Mouse (Mus musculus) CH12F3 (cell line): ENCODE results near the gene Gtf2a2.
"Not testable (repeated sequence)": the region's sequence is repeated elsewhere in the genome, so short reads cannot be mapped to it uniquely, and the experiment has no call there.

Source experiments
- in situ Hi-C: fragments of 300-500 bp; cut with MboI; formaldehyde crosslinking; loops from 2 replicates; pipeline ENCODE4 v1.14.3; 2020; ENCODE audit warnings: low sequenced_read_pairs

The Gtf2a2 gene

DNA sequence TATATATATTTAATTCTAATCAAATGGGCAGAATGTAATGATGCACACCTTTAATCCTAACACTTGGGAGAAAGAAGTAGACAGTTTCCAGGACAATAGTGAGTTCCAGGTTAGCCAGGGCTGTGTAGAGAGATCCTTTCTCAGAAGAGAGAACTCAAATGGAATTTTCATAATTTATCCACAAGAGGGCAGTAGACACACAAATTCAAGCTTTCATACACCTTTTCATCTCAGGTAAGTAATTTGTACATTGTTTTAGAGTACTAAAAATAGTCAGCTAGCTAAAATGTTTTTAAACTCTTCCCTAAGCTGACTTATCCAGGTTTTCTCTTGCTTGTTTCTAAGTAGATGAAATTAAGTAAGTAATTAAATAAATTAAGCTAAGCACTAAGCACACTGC is 6.5 kb downstream of the Gtf2a2 start:
- in situ Hi-C loops: no loop called here

DNA sequence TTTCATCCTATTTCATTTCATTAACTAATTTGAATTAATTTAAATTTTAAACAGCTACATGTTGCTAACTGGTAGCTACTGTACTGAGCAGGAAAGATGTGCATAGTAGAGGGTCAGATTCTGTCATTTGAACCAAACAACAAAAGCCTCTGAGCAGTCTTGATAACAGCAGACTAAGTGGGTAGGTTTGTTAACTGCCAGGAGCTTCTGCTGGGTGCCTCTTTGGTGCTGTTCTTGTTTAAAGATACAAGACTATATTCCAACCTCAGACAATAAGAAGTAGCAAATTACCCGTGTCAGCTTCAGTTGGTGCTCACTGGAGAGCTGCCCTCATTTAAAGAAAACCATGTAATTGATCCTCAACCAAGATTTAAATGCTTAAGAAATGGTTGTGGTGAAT is 9.3 kb downstream of the Gtf2a2 start:
- in situ Hi-C loops: no loop called here

DNA sequence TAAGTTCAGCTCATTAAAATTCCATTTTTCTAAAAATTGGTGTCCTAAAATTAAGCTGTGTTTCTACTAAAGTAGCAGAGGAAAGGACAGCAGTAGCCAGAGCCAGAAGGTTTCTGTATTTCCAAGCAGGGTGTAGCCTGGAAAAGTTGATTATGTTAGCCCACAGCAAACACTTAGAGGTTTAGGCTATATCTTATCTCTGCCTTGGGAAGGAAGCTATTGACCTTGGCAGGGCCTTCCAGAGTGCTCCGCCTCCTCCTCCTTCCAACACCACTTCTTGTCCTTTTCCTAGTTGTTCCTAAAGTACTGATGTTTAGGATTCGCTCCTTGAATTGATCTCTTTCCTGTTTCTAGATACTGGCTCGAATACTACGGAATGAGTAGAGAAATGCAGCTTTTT is 9.7 kb downstream of the Gtf2a2 start:
- in situ Hi-C loops: no loop called here

DNA sequence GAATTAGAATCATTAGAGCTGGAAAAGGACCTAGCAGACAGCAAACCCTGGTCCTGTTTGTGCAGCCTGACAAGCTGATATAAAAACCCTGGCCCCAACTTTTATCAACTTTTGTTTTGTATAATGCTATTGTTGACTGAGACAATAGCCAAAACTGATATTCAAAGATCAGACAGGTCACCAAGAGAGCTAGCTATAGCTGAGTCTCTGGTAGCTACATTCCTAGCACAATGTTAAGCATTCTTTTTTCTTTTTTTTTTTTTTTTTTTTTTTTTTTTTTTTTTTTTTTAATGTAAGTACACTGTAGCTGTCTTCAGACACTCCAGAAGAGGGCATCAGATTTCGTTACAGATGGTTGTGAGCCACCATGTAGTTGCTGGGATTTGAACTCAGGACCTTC is 11.3 kb downstream of the Gtf2a2 start:
- in situ Hi-C loops: not testable (repeated sequence)

DNA sequence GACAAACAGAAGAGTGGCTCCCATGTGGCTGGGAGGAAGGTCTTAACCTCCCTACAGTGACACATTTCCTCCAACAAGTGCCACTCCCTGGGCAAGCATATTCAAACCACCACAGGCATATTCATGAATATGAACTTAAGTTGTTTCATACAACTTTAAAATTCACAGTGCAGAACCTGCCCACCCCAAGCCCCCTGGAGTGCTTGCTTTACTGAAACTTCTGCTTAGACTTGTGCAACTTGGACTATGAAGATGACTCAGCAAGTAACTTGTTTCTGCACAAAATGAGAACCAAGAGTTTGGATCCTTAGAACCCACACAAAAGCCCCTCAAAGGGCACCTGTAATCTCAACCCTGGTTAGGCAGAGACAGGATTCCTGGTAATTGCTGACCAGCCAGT is 12.3 kb downstream of the Gtf2a2 start:
- in situ Hi-C loops: no loop called here

DNA sequence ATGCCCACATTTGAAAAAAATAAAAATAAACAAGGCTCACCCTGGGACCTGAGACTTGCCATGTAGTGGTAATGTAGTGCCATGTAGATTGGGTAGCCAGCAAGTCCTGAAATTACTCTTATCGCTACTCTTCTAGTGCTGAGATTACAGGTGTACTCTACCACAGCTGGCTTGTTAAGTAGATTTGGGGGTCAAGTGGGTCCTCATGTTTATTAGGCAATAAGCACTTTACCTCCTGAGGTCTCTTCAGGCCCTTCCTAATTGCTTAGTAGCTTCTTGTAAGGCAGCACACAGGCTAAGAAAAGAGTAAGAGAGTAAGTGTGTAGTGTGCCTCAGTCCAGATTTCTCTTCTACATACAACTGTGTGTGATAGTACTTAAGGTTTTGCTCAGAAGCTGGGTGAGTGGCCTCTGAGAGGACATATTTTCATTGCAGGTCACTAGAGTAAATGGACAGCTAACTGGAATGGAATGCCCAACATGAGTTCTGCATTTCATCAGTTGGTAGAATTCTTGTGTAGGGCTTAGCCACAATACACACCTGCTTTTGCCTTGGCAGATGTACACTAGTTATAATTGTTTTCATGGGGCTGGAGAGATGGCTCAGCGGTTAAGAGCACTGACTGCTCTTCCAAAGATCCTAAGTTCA is 13.1 kb downstream of the Gtf2a2 start:
- in situ Hi-C loops: no loop called here

DNA sequence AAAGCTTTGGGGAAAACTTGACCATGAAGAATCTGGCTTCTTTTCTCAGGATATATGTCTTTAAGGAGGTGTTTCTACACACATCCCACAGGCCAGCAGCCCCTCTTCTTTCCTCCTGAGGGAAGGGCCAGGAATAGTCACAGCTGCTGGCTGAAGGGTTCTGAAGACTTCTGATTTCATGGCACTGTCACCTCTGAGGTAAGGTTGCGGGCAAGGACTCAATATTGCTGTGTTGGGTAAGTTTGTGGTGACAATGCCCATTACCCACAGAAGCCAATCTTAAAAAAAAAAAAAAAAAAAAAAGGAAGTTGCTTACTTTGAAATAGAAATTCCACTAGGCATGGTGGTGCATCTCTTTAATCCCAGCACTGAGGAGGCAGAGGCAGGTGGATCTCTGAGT is 19.8 kb downstream of the Gtf2a2 start:
- in situ Hi-C loops: no loop called here

DNA sequence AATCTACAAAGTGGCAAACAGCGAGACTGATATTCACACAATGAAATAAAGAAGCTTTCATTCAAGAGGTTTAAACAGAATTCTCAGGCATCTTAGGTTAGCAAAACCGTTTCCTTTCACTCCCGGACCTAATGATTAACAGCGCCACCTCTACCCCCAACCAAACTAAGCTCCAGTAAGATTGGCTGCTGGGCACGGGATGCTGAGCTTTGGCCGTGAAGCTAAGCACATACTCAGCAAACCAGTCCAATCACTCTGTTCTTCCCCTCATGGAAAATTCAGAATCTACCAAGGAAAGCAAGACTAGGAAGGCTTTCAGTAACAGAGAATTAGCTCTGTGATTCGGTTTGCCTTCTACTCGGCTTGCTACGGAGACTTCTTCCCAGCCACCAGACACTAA is 20.7 kb downstream of the Gtf2a2 start:
- in situ Hi-C loops: no loop called here

DNA sequence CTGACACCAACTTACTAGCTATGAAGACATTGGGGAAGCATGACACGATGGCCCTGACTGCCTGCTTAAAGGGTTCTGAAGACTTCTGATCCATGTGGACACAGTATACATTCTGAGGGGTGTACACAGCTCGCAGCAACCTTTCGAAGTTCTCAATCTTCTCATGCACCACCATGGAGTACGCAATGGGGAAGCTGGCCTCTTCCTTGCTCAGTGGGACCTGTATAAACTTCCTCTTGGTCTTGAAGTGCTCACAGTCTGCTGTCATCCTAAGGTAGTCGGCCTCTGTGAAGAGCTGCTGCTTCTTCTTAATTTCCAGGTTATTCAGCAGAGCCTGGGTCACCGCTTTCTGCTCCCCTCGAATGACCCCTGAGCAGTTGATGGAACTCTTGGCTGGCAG is 22.4 kb downstream of the Gtf2a2 start:
- in situ Hi-C loops: no loop called here

DNA sequence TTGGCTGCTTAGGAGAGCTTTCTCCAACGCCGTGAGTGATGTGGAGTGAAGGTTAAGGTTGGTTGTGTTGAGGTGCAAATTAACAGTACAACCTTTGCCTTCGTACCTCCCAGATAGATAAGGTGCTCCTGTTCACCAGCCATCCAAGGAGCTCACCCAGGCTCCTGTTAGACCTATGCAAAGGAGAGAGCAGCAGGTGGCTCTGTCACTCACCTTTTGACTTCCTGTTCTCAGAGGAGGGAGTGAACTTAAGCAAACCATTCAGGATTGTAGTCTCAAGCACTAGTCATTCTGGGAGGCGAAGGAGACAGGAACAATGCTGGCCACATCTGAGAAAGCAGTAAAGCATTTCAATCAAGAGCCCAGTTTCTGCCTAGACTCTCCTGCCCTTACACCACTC is 24.3 kb downstream of the Gtf2a2 start:
- in situ Hi-C loops: no loop called here

DNA sequence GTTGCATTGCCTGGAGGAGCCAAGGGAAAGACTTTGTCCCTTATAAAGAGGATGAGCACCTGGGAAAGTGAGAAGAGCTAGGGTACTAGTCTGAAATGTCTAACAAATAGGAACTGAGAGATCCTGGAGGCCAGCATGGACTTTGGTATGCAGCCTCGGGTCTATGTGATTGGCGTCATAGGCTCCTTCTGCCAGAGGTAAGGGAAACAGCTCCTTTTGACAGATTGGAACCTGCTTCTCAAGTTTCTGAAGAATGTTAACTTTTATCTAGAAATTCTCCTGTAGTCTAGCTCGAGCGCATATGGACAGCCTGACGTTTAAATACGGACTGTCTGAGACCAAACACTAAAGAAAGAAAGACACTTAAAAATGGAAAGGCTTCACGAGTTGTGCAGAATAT is 25.6 kb downstream of the Gtf2a2 start, which contains the start of gene Gcnt3:
Gene Gcnt3, minus strand, starts transcription at position 101 of the 400 bp plus-strand sequence.
- in situ Hi-C loops: no loop called here

DNA sequence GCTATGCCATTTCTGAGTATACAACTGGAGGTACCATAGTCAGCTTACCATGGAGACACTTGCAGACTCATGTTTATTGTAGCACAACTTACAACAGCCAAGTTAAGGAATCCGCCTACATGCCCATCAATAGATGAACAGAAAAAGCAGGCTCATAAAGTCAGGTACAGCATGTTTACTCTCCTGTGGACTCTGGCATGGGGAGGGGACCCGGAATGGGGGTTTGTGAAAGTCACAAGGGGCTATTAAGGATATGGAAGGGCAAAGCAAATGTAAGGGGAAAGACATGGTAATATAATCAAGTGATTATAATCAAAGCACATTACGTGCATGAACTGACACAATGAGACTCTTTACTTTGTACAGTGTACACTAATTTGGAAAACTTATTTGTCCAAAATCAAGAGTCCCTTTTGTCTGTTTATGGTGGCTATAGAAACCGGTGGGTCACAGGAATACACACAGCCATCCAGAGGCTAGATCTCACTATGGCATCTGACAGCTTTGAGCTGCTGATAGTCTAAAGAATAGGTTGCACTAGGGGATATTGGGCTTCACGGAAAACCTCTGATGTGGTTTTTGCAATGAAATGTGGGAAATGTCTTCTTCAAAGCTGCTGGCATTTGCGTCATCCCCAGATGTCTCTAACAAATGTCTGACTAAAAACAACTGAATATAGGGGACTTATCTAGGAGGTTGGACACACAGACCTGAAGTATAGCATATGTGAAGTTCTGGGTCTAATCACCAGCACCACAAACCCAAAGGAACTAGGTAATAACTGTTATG is 27.4 kb downstream of the Gtf2a2 start:
- in situ Hi-C loops: no loop called here

DNA sequence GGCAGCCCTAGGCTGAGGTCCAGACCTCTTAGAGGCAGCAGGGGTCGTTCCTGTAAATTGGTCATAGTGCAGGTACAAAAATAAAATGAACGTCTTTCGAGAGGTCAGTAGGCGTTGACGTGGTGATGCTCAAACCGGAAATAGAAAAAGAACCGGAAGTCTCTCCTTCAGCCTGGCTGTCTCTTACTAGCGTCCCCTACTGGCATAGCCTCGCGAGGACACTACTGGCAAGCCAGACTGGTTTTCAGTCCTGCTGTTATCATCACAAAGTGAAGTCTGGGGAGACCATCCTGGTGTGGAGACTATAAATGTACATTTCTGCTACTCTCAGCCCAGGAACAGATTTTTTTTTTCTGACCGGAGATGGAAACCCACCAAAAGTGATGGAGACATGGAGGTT is 28.2 kb downstream of the Gtf2a2 start:
- in situ Hi-C loops: no loop called here

DNA sequence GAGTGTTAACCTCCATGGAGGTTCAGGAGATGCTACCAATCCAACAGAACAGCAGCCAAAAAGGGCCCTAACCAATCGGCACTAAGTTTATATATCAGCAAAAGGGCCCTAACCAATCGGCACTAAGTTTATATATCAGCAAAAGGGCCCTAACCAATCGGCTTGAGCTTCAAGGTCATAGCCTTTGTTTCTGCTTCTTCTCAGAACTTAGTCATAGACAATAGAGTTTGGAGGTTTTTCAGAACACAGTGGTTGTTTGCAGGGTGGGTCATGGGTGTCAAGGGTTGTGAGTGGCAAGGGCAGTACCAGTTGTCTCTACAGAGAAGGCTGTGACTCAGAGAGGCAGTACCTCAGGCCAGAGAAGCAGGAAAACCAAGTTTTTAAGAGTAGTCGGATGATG is 29.8 kb downstream of the Gtf2a2 start:
- in situ Hi-C loops: no loop called here

DNA sequence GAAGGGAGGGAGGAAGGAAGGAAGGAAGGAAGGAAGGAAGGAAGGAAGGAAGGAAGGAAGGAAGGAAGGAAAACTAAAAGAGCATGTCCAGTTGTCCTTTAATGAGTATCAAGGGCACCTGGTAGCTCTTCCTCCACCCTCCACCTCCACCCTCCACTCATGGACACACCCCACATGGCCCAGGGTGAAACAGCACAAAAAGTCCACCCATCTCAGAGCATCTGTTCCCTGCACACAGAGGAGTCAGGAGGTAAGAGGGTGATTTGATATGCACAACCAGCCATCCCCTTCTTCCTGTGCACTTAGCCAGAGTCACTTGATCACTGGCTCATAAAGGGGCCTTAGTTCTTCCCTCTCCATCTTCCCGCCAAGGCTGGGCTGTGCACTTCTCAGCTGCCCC is 30.6 kb downstream of the Gtf2a2 start:
- in situ Hi-C loops: no loop called here

DNA sequence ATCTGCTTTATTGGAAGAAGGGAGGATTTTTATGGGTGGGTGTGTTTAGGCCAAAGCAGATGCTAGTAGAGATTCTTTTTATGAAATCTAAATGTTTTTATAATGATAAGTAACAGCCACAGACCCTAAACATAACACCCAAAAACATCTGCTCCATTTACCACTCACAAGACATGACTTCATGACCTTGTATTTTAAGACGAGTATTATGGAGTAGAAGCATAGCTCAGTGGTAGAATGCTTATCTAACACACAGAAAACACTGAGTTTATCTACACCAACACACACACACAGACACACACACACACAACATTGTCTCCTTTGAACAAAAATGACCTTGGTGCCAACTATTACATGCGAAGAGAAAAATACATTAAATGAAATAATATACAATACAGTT is 32.5 kb downstream of the Gtf2a2 start:
- in situ Hi-C loops: no loop called here

DNA sequence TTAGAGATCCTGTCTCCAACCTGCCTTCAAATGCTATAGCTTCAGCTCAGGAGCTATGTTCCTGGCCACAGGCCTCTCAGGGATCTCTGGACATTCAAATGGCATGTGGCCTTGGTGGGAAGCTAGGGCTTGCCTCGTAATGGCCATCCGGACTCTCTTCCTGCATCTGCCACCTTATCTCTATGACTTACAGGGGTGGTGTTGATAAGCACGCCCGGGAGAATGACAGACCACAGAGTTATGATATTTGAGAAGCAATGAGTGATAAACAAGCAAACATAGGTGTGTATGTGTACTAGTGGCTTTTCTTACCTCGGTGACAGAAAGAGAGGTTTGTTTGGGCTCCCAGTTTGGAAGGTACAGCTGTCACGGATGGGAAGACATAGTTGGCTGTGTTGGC is 33.9 kb downstream of the Gtf2a2 start:
- in situ Hi-C loops: no loop called here

DNA sequence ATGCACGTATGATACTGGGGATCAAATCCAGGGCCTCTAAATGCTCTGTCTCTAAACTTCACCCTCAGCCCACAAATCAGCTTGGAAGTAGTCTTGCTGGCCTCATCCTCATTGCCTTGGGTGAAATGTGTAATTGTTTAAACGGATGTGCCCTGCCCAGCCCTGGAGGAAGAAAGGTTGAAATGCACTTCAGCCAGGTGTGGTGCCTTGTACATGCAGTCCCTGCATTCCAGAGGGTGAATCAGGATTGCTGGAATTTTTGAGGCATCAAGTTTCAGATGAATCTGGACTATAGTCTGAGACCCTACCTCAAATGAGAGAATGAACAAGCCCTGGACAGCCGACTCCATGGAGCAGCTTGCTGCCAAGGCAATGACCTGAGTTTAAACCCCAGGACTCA is 35.5 kb downstream of the Gtf2a2 start:
- in situ Hi-C loops: no loop called here

DNA sequence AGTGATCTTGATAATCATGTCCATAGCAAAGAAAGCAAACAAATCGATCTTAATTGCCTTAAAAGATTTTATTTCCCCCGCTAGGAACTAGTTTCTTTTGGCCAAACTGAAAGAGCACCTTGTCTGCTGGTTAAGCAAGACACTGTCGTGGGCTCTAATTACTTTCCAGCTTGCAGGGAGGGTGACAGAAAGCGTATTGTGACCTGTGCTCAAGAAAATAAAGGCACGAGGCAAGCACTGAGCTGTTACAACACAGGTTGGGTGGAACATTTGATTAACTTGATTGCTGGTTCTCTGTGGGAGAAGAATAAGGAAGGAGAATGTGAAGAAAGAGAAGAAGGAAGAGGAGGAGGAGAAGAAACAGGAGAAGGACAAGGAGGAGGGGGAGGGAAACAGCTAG is 35.9 kb downstream of the Gtf2a2 start:
- in situ Hi-C loops: no loop called here

DNA sequence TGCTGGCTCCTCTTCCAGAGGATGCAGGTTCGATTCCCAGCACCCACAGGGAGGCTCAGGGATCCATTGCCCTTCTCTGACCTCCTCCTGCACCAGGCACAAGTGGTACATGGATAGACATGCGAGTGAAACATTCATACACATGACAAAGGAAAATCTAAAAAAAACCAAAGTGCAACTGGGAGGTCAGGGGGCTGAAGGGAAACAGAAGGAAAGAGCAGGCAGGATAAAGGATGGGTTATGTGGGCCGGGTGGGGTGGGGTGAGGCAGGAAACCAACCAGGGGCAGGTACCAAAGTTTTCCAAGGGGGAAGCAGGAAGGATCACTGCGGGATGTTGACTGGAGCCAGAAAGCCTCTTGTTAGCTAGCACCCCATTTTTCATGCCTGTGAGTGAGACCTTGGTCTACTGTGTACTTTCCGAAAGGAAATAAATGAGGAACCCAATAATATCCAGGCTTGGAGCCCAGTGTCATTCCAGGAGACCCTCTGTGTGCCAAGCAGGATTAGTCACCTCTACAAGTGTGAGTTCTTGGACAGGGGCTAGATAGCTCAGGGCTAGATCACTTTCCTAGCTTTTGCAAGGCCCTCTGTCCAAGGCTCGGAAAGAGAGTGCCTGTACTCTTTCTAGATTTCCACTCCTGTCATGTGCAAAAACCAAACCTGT is 36.5 kb downstream of the Gtf2a2 start:
- in situ Hi-C loops: no loop called here

DNA sequence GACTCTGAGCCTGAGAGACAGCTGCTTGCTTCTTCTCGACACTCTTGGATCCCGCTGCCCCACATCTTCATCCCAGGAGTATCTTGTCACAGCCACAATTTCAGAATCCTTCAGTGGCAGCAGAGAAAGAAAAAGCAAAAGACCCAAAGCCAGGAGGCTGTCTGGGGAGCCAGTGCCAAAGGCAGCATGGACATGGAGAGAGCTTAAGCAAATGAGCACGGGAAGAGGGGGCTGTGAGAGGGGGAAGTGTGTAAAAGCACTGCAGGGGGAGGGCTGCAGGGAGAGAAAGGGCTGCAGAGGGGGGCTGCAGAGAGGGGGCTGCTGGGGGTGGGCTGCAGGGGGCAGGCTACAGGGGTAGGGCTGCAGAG is 37.0 kb downstream of the Gtf2a2 start:
- in situ Hi-C loops: no loop called here

DNA sequence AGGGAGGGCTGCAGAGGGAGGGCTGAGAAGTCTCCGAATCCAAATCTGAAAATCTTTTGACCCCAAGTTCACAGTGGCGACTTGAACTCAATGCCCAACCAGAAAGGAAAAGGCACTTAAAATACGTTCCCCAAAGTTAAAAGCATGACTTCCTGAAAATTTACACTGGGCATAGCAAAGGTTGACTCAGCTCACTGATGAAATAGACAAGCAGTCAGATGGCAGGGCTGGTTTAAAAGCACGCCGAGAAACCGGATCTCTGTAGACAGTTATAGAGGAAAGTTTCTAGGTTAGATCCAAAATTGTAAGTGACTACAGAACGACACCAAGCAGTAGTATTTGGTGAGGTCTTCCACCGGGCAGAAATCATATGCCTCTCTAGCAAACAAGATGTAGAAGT is 37.5 kb downstream of the Gtf2a2 start:
- in situ Hi-C loops: no loop called here
